Mouse (Mus musculus): ENCODE measurements around the gene Tek. TPM values are rescaled to one million over a fixed set of nuclear protein-coding genes. Genes with fewer than 3 reads are reported as not detected.
A peak's percentile ranks its signal among the peaks of the same experiment; 100 is the strongest.

Gene Tek
- polyA plus RNA-seq, 1 experiment from 2014 or later, result 11.7 TPM

- H3K36me3 ChIP-seq (ENCODE audit: control insufficient read depth, insufficient read depth, low read length), result no peaks in the 10 kb centered on the region
- 0 out of 2 replicates have a peak, but pooled peaks have one; percentile 37 for ATAC-seq (ENCODE audit: insufficient number of reproducible peaks, insufficient read depth, low FRiP score, low read depth)
- H3K4me3 ChIP-seq (ENCODE audit: low read depth, low read length), result no peak overlapping the region
- no peak overlapping the region for H3K27ac ChIP-seq (ENCODE audit: low read length)
- no peak overlapping the region for H3K4me2 ChIP-seq (replicated peaks; ENCODE audit: low read depth, low read length)
- no peaks in the 10 kb centered on the region for H3K4me1 ChIP-seq (ENCODE audit: control insufficient read depth, insufficient read depth, low read length)
- H3K9me3 ChIP-seq (ENCODE audit: control insufficient read depth, low read depth, low read length), result no peaks in the 10 kb centered on the region
- WGBS, result 42% methylated on average over 6 of the region's 6 CpGs
- no peaks in the 10 kb centered on the region for H3K27me3 ChIP-seq (ENCODE audit: control insufficient read depth, insufficient read depth, low read length)
- no peak overlapping the region for H3K9ac ChIP-seq (replicated peaks; ENCODE audit: low read depth, low read length)
These were observed 23.9 kb upstream of the Tek start for GRCm38 (mm10) chr4:94715166-94715565.

- WGBS, result 60% methylated on average over 4 of the region's 4 CpGs
- Histone ChIP-seq H3K4me3 (ENCODE audit: low read depth, low read length) (no peak overlapping the region), H3K9ac (replicated peaks; ENCODE audit: low read depth, low read length) (no peak overlapping the region), H3K36me3 (ENCODE audit: control insufficient read depth, insufficient read depth, low read length) (no peaks in the 10 kb centered on the region), H3K4me1 (ENCODE audit: control insufficient read depth, insufficient read depth, low read length) (no peaks in the 10 kb centered on the region), H3K27me3 (ENCODE audit: control insufficient read depth, insufficient read depth, low read length) (no peaks in the 10 kb centered on the region), H3K9me3 (ENCODE audit: control insufficient read depth, low read depth, low read length) (no peaks in the 10 kb centered on the region; the same call in 1 of the 2 replicates), H3K4me2 (replicated peaks; ENCODE audit: low read depth, low read length) (no peak overlapping the region), H3K27ac (ENCODE audit: low read length) (no peak overlapping the region)
- no peak for ATAC-seq (ENCODE audit: insufficient number of reproducible peaks, insufficient read depth, low FRiP score, low read depth)
These were observed 13.3 kb upstream of the Tek start for GRCm38 (mm10) chr4:94725799-94726198.

GRCm38 (mm10) chr4:94732721-94733120 is 6.4 kb upstream of the Tek start:
- no peak overlapping the region for H3K27ac ChIP-seq (ENCODE audit: low read length)
- no peak for ATAC-seq (ENCODE audit: insufficient number of reproducible peaks, insufficient read depth, low FRiP score, low read depth)

GRCm38 (mm10) chr4:94737326-94738295 is 1.5 kb upstream of the Tek start:
- Histone ChIP-seq H3K36me3 (ENCODE audit: control insufficient read depth, insufficient read depth, low read length) (no peaks in the 10 kb centered on the region), H3K27ac (ENCODE audit: low read length) (no peak overlapping the region), H3K9me3 (ENCODE audit: control insufficient read depth, low read depth, low read length) (no peaks in the 10 kb centered on the region), H3K4me3 (ENCODE audit: low read depth, low read length) (no peak overlapping the region), H3K4me2 (replicated peaks; ENCODE audit: low read depth, low read length) (no peak overlapping the region), H3K4me1 (ENCODE audit: control insufficient read depth, insufficient read depth, low read length) (0 out of 2 replicates have a peak, but pooled peaks cover 3% of the 10 kb centered on the region), H3K27me3 (ENCODE audit: control insufficient read depth, insufficient read depth, low read length) (no peaks in the 10 kb centered on the region), H3K9ac (replicated peaks; ENCODE audit: low read depth, low read length) (no peak overlapping the region)
- 45% methylated on average over 5 of the region's 5 CpGs for WGBS
- ATAC-seq (ENCODE audit: insufficient number of reproducible peaks, insufficient read depth, low FRiP score, low read depth), result no peak

More at GRCm38 (mm10) chr4:94732721-94733120, 6.4 kb upstream of the Tek start:
- Histone ChIP-seq H3K9ac (replicated peaks; ENCODE audit: low read depth, low read length) (no peak overlapping the region), H3K4me2 (replicated peaks; ENCODE audit: low read depth, low read length) (no peak overlapping the region), H3K9me3 (ENCODE audit: control insufficient read depth, low read depth, low read length) (no peaks in the 10 kb centered on the region; the same call in 1 of the 2 replicates), H3K4me3 (ENCODE audit: low read depth, low read length) (no peak overlapping the region), H3K36me3 (ENCODE audit: control insufficient read depth, insufficient read depth, low read length) (no peaks in the 10 kb centered on the region), H3K4me1 (ENCODE audit: control insufficient read depth, insufficient read depth, low read length) (no peaks in the 10 kb centered on the region), H3K27me3 (ENCODE audit: control insufficient read depth, insufficient read depth, low read length) (no peaks in the 10 kb centered on the region)

GRCm38 (mm10) chr4:94741824-94742223 is 2.7 kb downstream of the Tek start:
- Histone ChIP-seq H3K9me3 (ENCODE audit: control insufficient read depth, low read depth, low read length) (no peaks in the 10 kb centered on the region), H3K36me3 (ENCODE audit: control insufficient read depth, insufficient read depth, low read length) (no peaks in the 10 kb centered on the region), H3K4me2 (replicated peaks; ENCODE audit: low read depth, low read length) (no peak overlapping the region), H3K4me3 (ENCODE audit: low read depth, low read length) (no peak overlapping the region), H3K4me1 (ENCODE audit: control insufficient read depth, insufficient read depth, low read length) (peaks cover 14% of the 10 kb centered on the region; the same call in 1 of the 2 replicates), H3K27ac (ENCODE audit: low read length) (no peak overlapping the region), H3K9ac (replicated peaks; ENCODE audit: low read depth, low read length) (no peak overlapping the region), H3K27me3 (ENCODE audit: control insufficient read depth, insufficient read depth, low read length) (no peaks in the 10 kb centered on the region)
- ATAC-seq (ENCODE audit: insufficient number of reproducible peaks, insufficient read depth, low FRiP score, low read depth), result no peak
- WGBS, result 77% methylated on average over 1 of the region's 1 CpGs

GRCm38 (mm10) chr4:94745749-94746148 is 6.7 kb downstream of the Tek start:
- 63% methylated on average over 3 of the region's 3 CpGs for WGBS

GRCm38 (mm10) chr4:94746387-94746811 is 7.3 kb downstream of the Tek start:
- 52% methylated on average over 7 of the region's 7 CpGs for WGBS
- no peak overlapping the region for H3K4me2 ChIP-seq (replicated peaks; ENCODE audit: low read depth, low read length)
- peak; percentile 89 for ATAC-seq (ENCODE audit: insufficient number of reproducible peaks, insufficient read depth, low FRiP score, low read depth)
- H3K36me3 ChIP-seq (ENCODE audit: control insufficient read depth, insufficient read depth, low read length), result no peaks in the 10 kb centered on the region
- no peaks in the 10 kb centered on the region for H3K9me3 ChIP-seq (ENCODE audit: control insufficient read depth, low read depth, low read length)
- no peak overlapping the region for H3K4me3 ChIP-seq (ENCODE audit: low read depth, low read length)
- H3K27ac ChIP-seq (ENCODE audit: low read length), result 0 out of 2 replicates have a peak overlapping the region, but pooled peaks have one; percentile 11
- no peak overlapping the region for H3K9ac ChIP-seq (replicated peaks; ENCODE audit: low read depth, low read length)
- H3K27me3 ChIP-seq (ENCODE audit: control insufficient read depth, insufficient read depth, low read length), result no peaks in the 10 kb centered on the region
- peaks cover 11% of the 10 kb centered on the region; the same call in 1 of the 2 replicates for H3K4me1 ChIP-seq (ENCODE audit: control insufficient read depth, insufficient read depth, low read length)

More at GRCm38 (mm10) chr4:94745749-94746148, 6.7 kb downstream of the Tek start:
- Histone ChIP-seq H3K27ac (ENCODE audit: low read length) (no peak overlapping the region), H3K27me3 (ENCODE audit: control insufficient read depth, insufficient read depth, low read length) (no peaks in the 10 kb centered on the region), H3K4me3 (ENCODE audit: low read depth, low read length) (no peak overlapping the region), H3K4me2 (replicated peaks; ENCODE audit: low read depth, low read length) (no peak overlapping the region), H3K36me3 (ENCODE audit: control insufficient read depth, insufficient read depth, low read length) (no peaks in the 10 kb centered on the region), H3K4me1 (ENCODE audit: control insufficient read depth, insufficient read depth, low read length) (peaks cover 11% of the 10 kb centered on the region; the same call in 1 of the 2 replicates), H3K9me3 (ENCODE audit: control insufficient read depth, low read depth, low read length) (no peaks in the 10 kb centered on the region), H3K9ac (replicated peaks; ENCODE audit: low read depth, low read length) (no peak overlapping the region)
- ATAC-seq (ENCODE audit: insufficient number of reproducible peaks, insufficient read depth, low FRiP score, low read depth), result no peak

GRCm38 (mm10) chr4:94747338-94747737 is 8.2 kb downstream of the Tek start:
- peaks cover 16% of the 10 kb centered on the region; the same call in 1 of the 2 replicates for H3K4me1 ChIP-seq (ENCODE audit: control insufficient read depth, insufficient read depth, low read length)
- WGBS, result 71% methylated on average over 3 of the region's 3 CpGs

More at GRCm38 (mm10) chr4:94747338-94747737, 8.2 kb downstream of the Tek start:
- H3K9me3 ChIP-seq (ENCODE audit: control insufficient read depth, low read depth, low read length), result no peaks in the 10 kb centered on the region
- no peaks in the 10 kb centered on the region for H3K27me3 ChIP-seq (ENCODE audit: control insufficient read depth, insufficient read depth, low read length)
- no peak overlapping the region for H3K4me3 ChIP-seq (ENCODE audit: low read depth, low read length)
- ATAC-seq (ENCODE audit: insufficient number of reproducible peaks, insufficient read depth, low FRiP score, low read depth), result no peak
- no peak overlapping the region for H3K27ac ChIP-seq (ENCODE audit: low read length)
- no peak overlapping the region for H3K4me2 ChIP-seq (replicated peaks; ENCODE audit: low read depth, low read length)
- no peak overlapping the region for H3K9ac ChIP-seq (replicated peaks; ENCODE audit: low read depth, low read length)
- no peaks in the 10 kb centered on the region for H3K36me3 ChIP-seq (ENCODE audit: control insufficient read depth, insufficient read depth, low read length)

Data from stomach, embryonic 14.5 days (tissue).